Mouse (Mus musculus): ENCODE measurements around the gene Iars.

GRCm38 (mm10) chr13:49706032-49706690 is 24.3 kb downstream of the Iars start:
- TF ChIP-seq CTCF (IDR thresholded peaks at IDR 0.05; ENCODE audit: borderline replicate concordance, control insufficient read depth, extremely low read depth, insufficient read depth, low read length, poor library complexity) (no peak), POLR2A (IDR thresholded peaks at IDR 0.05; ENCODE audit: control insufficient read depth, extremely low read depth, insufficient read depth, low read length, poor library complexity) (no peak)

All from thymus, adult 2 months (tissue).